Mouse (Mus musculus) midbrain, postnatal 0 days (tissue): ENCODE measurements at regions not wholly inside any gene's neighbourhood (a gene's known extent, or its start where the extent isn't known, plus 50 kb on each side); places are given as distances from the start of the nearest gene placed in this dataset.
A peak's percentile ranks its signal among the peaks of the same experiment; 100 is the strongest.

Experiments used
- ATAC-seq: fragments of 200-750 bp; cut with Nextera tagmentation; 2 replicates; pipeline ENCODE4 v1.8.0; 2017; ENCODE audit warnings: moderate number of reproducible peaks, mild to moderate bottlenecking, moderate TSS enrichment, moderate library complexity; ENCODE audit not compliant: low FRiP score
- DNase-seq: peaks from one replicate; pipeline ENCODE4 v3.0.0-alpha.2; 2015; ENCODE audit warnings: low spot score
- H3K27ac ChIP-seq: fragments of 300-500 bp; sonication (generic); 2 replicates; pipeline ENCODE4 v1.5.1; 2014; ENCODE audit warnings: low read depth, mild to moderate bottlenecking, low read length, mixed read lengths
- H3K27me3 ChIP-seq: fragments of 300-500 bp; sonication (generic); 2 replicates; pipeline ENCODE4 v1.6.1; 2014; ENCODE audit warnings: low read length, control low read depth, mixed read lengths; ENCODE audit not compliant: insufficient read depth
- H3K36me3 ChIP-seq: fragments of 300-500 bp; sonication (generic); 2 replicates; pipeline ENCODE4 v1.6.1; 2014; ENCODE audit warnings: low read length, control low read depth, mixed read lengths; ENCODE audit not compliant: insufficient read depth
- H3K4me1 ChIP-seq: fragments of 300-500 bp; sonication (generic); 2 replicates; pipeline ENCODE4 v1.6.1; 2014; ENCODE audit warnings: mild to moderate bottlenecking, control low read depth, antibody characterized with exemption, low read length, mixed read lengths; ENCODE audit not compliant: insufficient read depth
- H3K4me2 ChIP-seq: fragments of 300-500 bp; sonication (generic); 2 replicates; pipeline ENCODE4 v1.6.1; 2014; ENCODE audit warnings: low read depth, mild to moderate bottlenecking, low read length, mixed read lengths; ENCODE audit not compliant: poor library complexity, severe bottlenecking
- H3K4me3 ChIP-seq: fragments of 300-500 bp; sonication (generic); 2 replicates; pipeline ENCODE4 v1.5.1; 2014; ENCODE audit warnings: low read depth, mild to moderate bottlenecking, low read length, moderate library complexity
- H3K9ac ChIP-seq: fragments of 300-500 bp; sonication (generic); replicated peaks from 2 replicates; pipeline ENCODE4 v1.6.1; 2014; ENCODE audit warnings: mild to moderate bottlenecking, low read length, moderate library complexity, mixed read lengths; ENCODE audit not compliant: poor library complexity, severe bottlenecking
- H3K9me3 ChIP-seq: fragments of 300-500 bp; sonication (generic); 2 replicates; pipeline ENCODE4 v1.6.1; 2016; ENCODE audit warnings: low read length, control low read depth
- CTCF ChIP-seq: IDR thresholded peaks from 2 replicates; pipeline ENCODE4 v1.5.1; 2016; ENCODE audit warnings: antibody characterized with exemption, mild to moderate bottlenecking
- WGBS: fragments of 180-500 bp; shearing (Covaris S2); extraction: QIAGEN DNeasy Blood & Tissue Kit; methylation state at CpG from one replicate; pipeline ENCODE4 v1.1.7; 2014; 5-methylcytosine and 5-hydroxymethylcytosine counted together

DNA sequence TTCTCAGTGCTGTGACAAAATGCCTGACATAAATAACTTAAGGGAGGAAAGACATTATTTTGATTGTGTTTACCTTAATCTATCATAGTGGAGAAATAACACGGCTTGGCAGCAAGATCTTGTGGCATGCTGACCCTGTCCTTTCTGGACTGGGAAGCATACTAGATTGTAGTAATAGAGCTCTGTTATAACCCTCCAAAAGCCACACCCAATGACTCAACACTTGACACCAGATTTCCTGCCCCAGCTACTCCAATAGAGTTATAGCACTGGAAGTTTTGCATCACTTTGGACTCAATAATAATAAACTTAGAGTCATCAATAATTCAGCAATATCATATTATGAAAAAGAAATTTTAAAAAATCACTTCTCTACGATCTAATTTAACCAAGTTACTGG, 818.0 kb upstream of the Gje1 start:
- ATAC-seq = no peak
- Histone ChIP-seq H3K4me2 (no peak overlapping the region), H3K4me3 (no peak overlapping the region), H3K36me3 (no peaks in the 10 kb centered on the region), H3K27me3 (no peaks in the 10 kb centered on the region), H3K9ac (no peak overlapping the region), H3K4me1 (no peaks in the 10 kb centered on the region), H3K27ac (no peak overlapping the region), H3K9me3 (no peaks in the 10 kb centered on the region)
- TF ChIP-seq CTCF = no peak
- no peak for DNase-seq
- 91% methylated on average over 2 of the region's 2 CpGs for WGBS

DNA sequence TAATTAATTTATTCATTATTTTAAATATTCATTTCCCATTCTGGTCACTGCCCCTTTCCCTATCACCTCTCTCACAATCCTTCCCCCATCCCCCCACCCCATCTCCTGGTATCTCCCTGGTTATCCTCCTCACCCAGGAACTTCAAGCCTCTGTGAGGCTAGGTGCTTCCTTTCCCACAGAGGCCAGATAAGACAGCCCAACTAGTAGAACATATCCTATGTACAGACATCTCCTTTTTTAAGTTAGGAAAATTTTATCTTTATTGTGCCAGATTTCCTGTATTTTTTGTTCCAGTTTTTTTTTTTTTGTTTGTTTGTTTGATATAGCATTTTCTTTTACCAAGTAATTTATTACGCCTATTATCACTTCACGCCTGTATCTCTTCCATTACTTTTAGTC, 769.4 kb upstream of the Gje1 start:
- Histone ChIP-seq H3K9ac (no peak overlapping the region), H3K27me3 (no peaks in the 10 kb centered on the region), H3K4me1 (no peaks in the 10 kb centered on the region), H3K4me2 (no peak overlapping the region), H3K27ac (no peak overlapping the region), H3K36me3 (no peaks in the 10 kb centered on the region), H3K9me3 (no peaks in the 10 kb centered on the region), H3K4me3 (no peak overlapping the region)
- no peak for TF ChIP-seq CTCF
- ATAC-seq (no peak), DNase-seq (no peak)
- 92% methylated on average over 2 of the region's 2 CpGs for WGBS

DNA sequence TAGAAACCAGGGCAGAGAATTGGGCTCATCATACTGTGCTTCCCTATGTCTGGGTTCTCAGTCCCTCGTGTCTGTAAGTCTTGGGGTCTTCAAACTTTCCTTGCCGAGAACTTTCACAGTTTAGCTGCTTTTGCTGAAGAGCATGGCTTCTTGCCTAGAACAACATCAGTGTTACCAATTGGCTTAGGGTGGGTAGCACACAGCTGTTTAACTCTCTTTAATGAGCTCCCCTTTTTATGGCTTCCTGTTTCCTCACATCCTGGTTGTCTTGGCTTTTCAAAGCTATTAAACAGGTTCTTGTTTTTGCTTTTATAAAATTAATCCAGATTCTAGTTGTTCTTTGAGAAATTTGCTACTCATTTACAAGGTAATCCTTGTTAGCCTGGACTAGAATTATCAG, 725.3 kb upstream of the Gje1 start:
- ATAC-seq = no peak
- H3K36me3 ChIP-seq = no peaks in the 10 kb centered on the region
- WGBS = 90% methylated on average over 2 of the region's 2 CpGs

GRCm38 (mm10) chr10:15441216-15441615, 723.2 kb upstream of the Gje1 start:
- Histone ChIP-seq H3K9ac (no peak overlapping the region), H3K4me3 (no peak overlapping the region), H3K4me2 (no peak overlapping the region), H3K27ac (no peak overlapping the region), H3K9me3 (no peaks in the 10 kb centered on the region), H3K36me3 (no peaks in the 10 kb centered on the region), H3K27me3 (no peaks in the 10 kb centered on the region), H3K4me1 (no peaks in the 10 kb centered on the region)
- 21% methylated on average over 1 of the region's 1 CpGs for WGBS
- ATAC-seq (no peak), DNase-seq (peak; percentile 3)
- TF ChIP-seq CTCF = no peak

More for the DNA sequence above, 725.3 kb upstream of the Gje1 start:
- Histone ChIP-seq H3K9me3 (no peaks in the 10 kb centered on the region), H3K4me2 (no peak overlapping the region), H3K27me3 (no peaks in the 10 kb centered on the region), H3K9ac (no peak overlapping the region), H3K27ac (no peak overlapping the region), H3K4me3 (no peak overlapping the region), H3K4me1 (no peaks in the 10 kb centered on the region)
- no peak for DNase-seq
- no peak for TF ChIP-seq CTCF

- Histone ChIP-seq H3K4me3 (no peak overlapping the region), H3K9me3 (no peaks in the 10 kb centered on the region), H3K4me2 (no peak overlapping the region), H3K4me1 (no peaks in the 10 kb centered on the region), H3K36me3 (no peaks in the 10 kb centered on the region), H3K27ac (no peak overlapping the region), H3K27me3 (no peaks in the 10 kb centered on the region), H3K9ac (no peak overlapping the region)
- 80% methylated on average over 2 of the region's 2 CpGs for WGBS
- no peak for ATAC-seq
- DNase-seq = no peak
- no peak for TF ChIP-seq CTCF
These were observed 708.7 kb upstream of the Gje1 start for GRCm38 (mm10) chr10:15426746-15427145.

- H3K9me3 ChIP-seq = no peaks in the 10 kb centered on the region
- no peak overlapping the region for H3K27ac ChIP-seq
- no peak overlapping the region for H3K4me3 ChIP-seq
- H3K36me3 ChIP-seq = no peaks in the 10 kb centered on the region
- no peaks in the 10 kb centered on the region for H3K27me3 ChIP-seq
- WGBS = 16% methylated on average over 2 of the region's 2 CpGs
- H3K9ac ChIP-seq = no peak overlapping the region
- H3K4me2 ChIP-seq = no peak overlapping the region
- H3K4me1 ChIP-seq = no peaks in the 10 kb centered on the region
- no peak for TF ChIP-seq CTCF
- ATAC-seq = no peak
- peak; percentile 24 for DNase-seq
These were observed 688.2 kb upstream of the Gje1 start for GRCm38 (mm10) chr10:15406211-15406610.

DNA sequence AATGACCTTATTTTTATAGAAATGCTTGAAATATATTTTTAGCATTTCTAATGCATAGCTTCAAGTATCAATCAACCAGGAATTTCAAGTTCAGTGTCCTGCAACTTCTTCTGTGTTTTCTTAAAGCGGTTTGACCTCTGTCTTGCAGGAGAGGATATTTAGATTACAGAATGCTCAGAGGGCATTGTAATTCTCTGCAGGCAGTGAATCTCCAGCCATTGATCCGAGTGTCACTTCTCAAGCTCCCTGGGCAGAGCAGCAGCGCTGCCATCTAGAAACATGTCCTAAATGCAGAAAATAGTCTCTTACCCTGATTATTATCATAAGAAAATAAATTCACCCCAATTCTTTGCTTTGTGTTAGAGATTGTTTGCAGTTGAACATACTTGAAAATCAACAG, 687.7 kb upstream of the Gje1 start:
- WGBS = 12% methylated on average over 3 of the region's 3 CpGs
- H3K27me3 ChIP-seq = no peaks in the 10 kb centered on the region
- H3K4me2 ChIP-seq = no peak overlapping the region
- no peaks in the 10 kb centered on the region for H3K36me3 ChIP-seq
- no peaks in the 10 kb centered on the region for H3K4me1 ChIP-seq
- no peak overlapping the region for H3K4me3 ChIP-seq
- no peak for TF ChIP-seq CTCF
- DNase-seq = peak; percentile 15
- no peaks in the 10 kb centered on the region for H3K9me3 ChIP-seq
- ATAC-seq = no peak
- H3K27ac ChIP-seq = no peak overlapping the region
- no peak overlapping the region for H3K9ac ChIP-seq
